Mouse (Mus musculus) ES-E14 (cell line): ENCODE measurements at regions not wholly inside any gene's neighbourhood (a gene's known extent, or its start where the extent isn't known, plus 50 kb on each side); places are given as distances from the start of the nearest gene placed in this dataset.
A peak's percentile ranks its signal among the peaks of the same experiment; 100 is the strongest.

Source experiments
- DNase-seq: peaks from one replicate; pipeline ENCODE4 v3.0.0-alpha.2; 2013; ENCODE audit warnings: low read depth, low spot score
- H3K27ac ChIP-seq: 2 replicates; pipeline ENCODE4 v1.5.1; 2012; ENCODE audit warnings: low read depth, mild to moderate bottlenecking, low read length, moderate library complexity, mixed read lengths; ENCODE audit not compliant: poor library complexity, insufficient read depth, severe bottlenecking
- H3K36me3 ChIP-seq: 2 replicates; pipeline ENCODE4 v1.6.1; 2012; ENCODE audit warnings: mild to moderate bottlenecking, low read length, moderate library complexity, mixed read lengths; ENCODE audit not compliant: control insufficient read depth, poor library complexity, insufficient read depth, severe bottlenecking
- H3K4me1 ChIP-seq, 2 experiments: fragments of 150-350 bp in 1 of 2; sonication (generic) in 1 of 2; 2 replicates each; pipeline ENCODE4 v1.6.1; 2012; ENCODE audit warnings: low read length in 2 of 2, mild to moderate bottlenecking in 1 of 2, mixed read lengths in 1 of 2; ENCODE audit not compliant: control insufficient read depth in 2 of 2, insufficient read depth in 2 of 2, poor library complexity in 1 of 2
- H3K4me3 ChIP-seq, 2 experiments: fragments of 150-350 bp in 1 of 2; sonication (generic) in 1 of 2; 2 replicates each; pipeline ENCODE4 v1.5.1; 2012; ENCODE audit warnings: low read length in 2 of 2, low read depth in 1 of 2, mild to moderate bottlenecking in 1 of 2, mixed read lengths in 1 of 2; ENCODE audit not compliant: insufficient read depth in 1 of 2, poor library complexity in 1 of 2, severe bottlenecking in 1 of 2
- H3K9ac ChIP-seq: 2 replicates; pipeline ENCODE4 v1.6.1; 2012; ENCODE audit warnings: low read depth, mild to moderate bottlenecking, low read length, mixed read lengths; ENCODE audit not compliant: poor library complexity, insufficient read depth, severe bottlenecking
- H3K9me3 ChIP-seq: fragments of 150-350 bp; sonication (generic); 2 replicates; pipeline ENCODE4 v1.6.1; 2012; ENCODE audit warnings: low read depth, mild to moderate bottlenecking, low read length; ENCODE audit not compliant: control insufficient read depth, insufficient read depth
- CHD2 ChIP-seq: IDR thresholded peaks from 2 replicates; pipeline ENCODE4 v1.6.1; 2014; ENCODE audit warnings: mild to moderate bottlenecking, low read depth, low read length, inconsistent platforms
- HCFC1 ChIP-seq: IDR thresholded peaks from 2 replicates; pipeline ENCODE4 v1.6.1; 2012; ENCODE audit warnings: low read length, inconsistent platforms, borderline replicate concordance; ENCODE audit not compliant: insufficient read depth
- MAFK ChIP-seq: IDR thresholded peaks from 2 replicates; pipeline ENCODE4 v1.6.1; 2014; ENCODE audit warnings: mild to moderate bottlenecking, low read depth, low read length, inconsistent platforms; ENCODE audit not compliant: insufficient read depth
- ZC3H11A ChIP-seq: IDR thresholded peaks from 2 replicates; pipeline ENCODE4 v1.6.1; 2012; ENCODE audit warnings: low read depth, mild to moderate bottlenecking, inconsistent platforms, low read length, borderline replicate concordance
- ZNF384 ChIP-seq: IDR thresholded peaks from 2 replicates; pipeline ENCODE4 v1.6.1; 2012; ENCODE audit warnings: low read depth, low read length, inconsistent platforms
- in situ Hi-C, 2 experiments: fragments of 600-800 bp; cut with MboI; formaldehyde crosslinking; loops; one replicate each; pipeline ENCODE4 v1.15.1; 2025; ENCODE audit warnings: low sequenced_read_pairs in 2 of 2, inconsistent platforms in 1 of 2; ENCODE audit not compliant: unreplicated experiment in 2 of 2

GRCm38 (mm10) chr6:31718843-31719242, 155.1 kb upstream of the Podxl start:
- Histone ChIP-seq H3K27ac (no peak overlapping the region), H3K4me1 (peaks cover 2% of the 10 kb centered on the region in 2 experiments; a peak in 1 of 4 replicates), H3K9me3 (no peaks in the 10 kb centered on the region), H3K4me3 (no peak overlapping the region), H3K36me3 (no peaks in the 10 kb centered on the region), H3K9ac (no peak overlapping the region)
- no peak for DNase-seq
- TF ChIP-seq CHD2: no peak
- no peak for TF ChIP-seq MAFK
- no peak for TF ChIP-seq ZNF384
- TF ChIP-seq ZC3H11A: no peak
- TF ChIP-seq HCFC1: no peak
- in situ Hi-C loops: no loop called here

- H3K36me3 ChIP-seq: no peaks in the 10 kb centered on the region
- in situ Hi-C loops: no loop called here
Measured at GRCm38 (mm10) chr6:31717531-31717930, 153.8 kb upstream of the Podxl start.

DNA sequence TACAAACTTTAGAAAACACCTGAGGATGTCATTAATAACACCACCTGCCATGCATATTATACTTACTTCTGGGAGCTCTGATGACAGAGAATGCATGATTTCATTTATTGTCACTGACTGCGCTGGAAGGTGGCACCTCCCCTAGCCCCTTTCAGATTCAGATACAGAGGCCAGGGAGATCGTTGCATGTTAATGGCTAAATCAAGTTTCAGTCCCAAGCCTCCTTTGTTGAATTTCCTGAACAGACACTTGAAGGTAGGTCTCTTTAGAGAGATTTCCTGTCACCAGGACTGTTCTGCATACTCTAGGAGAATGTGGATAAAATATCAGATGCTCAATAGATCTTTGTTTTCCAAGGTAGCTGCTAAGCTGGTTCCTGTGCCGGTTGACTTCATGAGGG, 143.5 kb upstream of the Podxl start:
- TF ChIP-seq ZC3H11A: no peak
- TF ChIP-seq CHD2: no peak
- no peak for TF ChIP-seq HCFC1
- TF ChIP-seq MAFK: no peak
- TF ChIP-seq ZNF384: no peak
- peak; percentile 21 for DNase-seq
- Histone ChIP-seq H3K36me3 (no peaks in the 10 kb centered on the region), H3K9me3 (no peaks in the 10 kb centered on the region), H3K9ac (no peak overlapping the region), H3K4me3 (no peak overlapping the region), H3K4me1 (peaks cover 0 to 10% of the 10 kb centered on the region in 2 experiments; a peak in 2 of 4 replicates), H3K27ac (peak overlapping the region; percentile 23; the same call in 1 of the 2 replicates)
- in situ Hi-C loops: no loop called here

More at GRCm38 (mm10) chr6:31717531-31717930, 153.8 kb upstream of the Podxl start:
- H3K4me1 ChIP-seq: peaks cover 2% of the 10 kb centered on the region in 2 experiments; a peak in 1 of 4 replicates
- no peak overlapping the region for H3K27ac ChIP-seq
- TF ChIP-seq CHD2 (no peak), MAFK (peak; percentile 93)
- H3K9me3 ChIP-seq: no peaks in the 10 kb centered on the region
- no peak overlapping the region for H3K9ac ChIP-seq
- H3K4me3 ChIP-seq: no peak overlapping the region
- DNase-seq: peak; percentile 49

DNA sequence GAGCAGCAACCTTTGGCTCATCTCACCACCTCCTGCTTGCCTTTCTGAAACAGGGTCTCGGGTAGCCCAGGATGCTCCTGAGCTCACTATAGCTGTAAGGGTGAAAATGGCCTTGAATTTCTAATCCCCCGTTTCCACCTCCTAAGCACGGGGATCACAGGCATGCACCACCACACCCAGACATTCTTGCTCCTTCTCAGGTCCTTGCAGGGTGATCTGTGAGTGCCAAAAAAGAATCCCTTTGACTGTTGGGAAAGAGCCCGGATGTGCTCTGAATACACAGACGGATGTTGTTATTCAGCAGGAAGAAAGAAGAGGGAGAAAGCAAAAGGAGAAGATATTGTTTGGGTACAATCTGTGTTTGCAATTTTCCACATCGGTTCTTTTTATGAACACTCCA, 140.4 kb upstream of the Podxl start:
- peaks cover 0 to 10% of the 10 kb centered on the region in 2 experiments; a peak in 2 of 4 replicates for H3K4me1 ChIP-seq
- H3K9me3 ChIP-seq: no peaks in the 10 kb centered on the region
- no peaks in the 10 kb centered on the region for H3K36me3 ChIP-seq
- H3K9ac ChIP-seq: no peak overlapping the region
- no peak for DNase-seq
- TF ChIP-seq CHD2 (no peak), ZC3H11A (no peak), ZNF384 (no peak), MAFK (no peak), HCFC1 (no peak)
- H3K27ac ChIP-seq: no peak overlapping the region
- in situ Hi-C loops: no loop called here
- no peak overlapping the region for H3K4me3 ChIP-seq

DNA sequence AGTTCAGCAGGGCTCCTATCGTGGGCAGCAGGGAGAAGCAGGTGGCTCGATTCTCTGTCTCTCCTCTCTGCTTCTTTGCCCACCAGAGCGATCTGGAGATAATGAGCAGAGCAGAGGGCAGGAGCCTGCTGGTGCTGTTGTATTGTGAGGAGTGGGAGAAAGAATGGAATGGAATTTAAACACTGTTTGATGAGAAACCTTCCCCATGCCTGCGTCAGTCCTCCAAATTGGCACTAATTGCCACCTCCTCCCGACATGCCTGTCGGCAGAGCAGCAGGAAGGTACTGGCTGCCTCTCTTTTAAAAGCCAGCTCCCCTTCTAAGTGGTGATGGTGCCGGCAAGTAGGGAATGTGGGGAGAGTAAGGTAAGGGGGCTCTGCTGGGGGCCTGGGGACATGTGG, 139.2 kb upstream of the Podxl start:
- in situ Hi-C loops: no loop called here
- no peaks in the 10 kb centered on the region for H3K9me3 ChIP-seq
- H3K36me3 ChIP-seq: no peaks in the 10 kb centered on the region
- TF ChIP-seq ZNF384: no peak
- no peak for TF ChIP-seq CHD2
- no peak for TF ChIP-seq MAFK
- TF ChIP-seq ZC3H11A: no peak
- TF ChIP-seq HCFC1: no peak
- no peak overlapping the region for H3K9ac ChIP-seq
- H3K4me3 ChIP-seq: no peak overlapping the region
- H3K27ac ChIP-seq: no peak overlapping the region
- peaks cover 0 to 10% of the 10 kb centered on the region in 2 experiments; a peak in 2 of 4 replicates for H3K4me1 ChIP-seq
- DNase-seq: no peak
